Mouse (Mus musculus) stomach, postnatal 0 days (tissue): ENCODE results near the gene Fads3.

ENCODE experiments used
- CTCF ChIP-seq: IDR thresholded peaks from 2 replicates; pipeline ENCODE4 v1.5.1; 2016; ENCODE audit warnings: antibody characterized with exemption, low read depth, mild to moderate bottlenecking, moderate library complexity
- EP300 ChIP-seq: optimal IDR thresholded peaks from 2 replicates; pipeline ENCODE3; 2016; ENCODE audit warnings: antibody characterized with exemption

DNA sequence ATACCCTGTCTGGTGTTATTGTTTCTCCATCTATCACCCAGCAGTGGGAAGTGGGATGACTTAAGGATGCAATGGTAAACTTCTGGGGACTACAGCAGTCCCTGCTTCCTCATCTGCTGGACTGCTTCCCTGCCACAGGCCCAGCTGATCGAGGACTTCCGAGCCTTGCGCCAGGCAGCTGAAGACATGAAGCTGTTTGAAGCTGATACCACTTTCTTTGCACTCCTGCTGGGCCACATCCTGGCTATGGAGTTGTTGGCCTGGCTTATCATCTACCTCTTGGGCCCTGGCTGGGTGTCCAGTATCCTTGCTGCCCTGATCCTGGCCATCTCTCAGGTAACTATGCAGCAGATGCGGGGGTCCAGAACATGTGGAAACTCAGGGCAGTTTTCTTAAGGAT is 11.3 kb downstream of the Fads3 start:
- TF ChIP-seq CTCF (no peak), EP300 (no peak)
